Mouse (Mus musculus): ENCODE measurements around the gene Morn3.

The Morn3 gene

DNA sequence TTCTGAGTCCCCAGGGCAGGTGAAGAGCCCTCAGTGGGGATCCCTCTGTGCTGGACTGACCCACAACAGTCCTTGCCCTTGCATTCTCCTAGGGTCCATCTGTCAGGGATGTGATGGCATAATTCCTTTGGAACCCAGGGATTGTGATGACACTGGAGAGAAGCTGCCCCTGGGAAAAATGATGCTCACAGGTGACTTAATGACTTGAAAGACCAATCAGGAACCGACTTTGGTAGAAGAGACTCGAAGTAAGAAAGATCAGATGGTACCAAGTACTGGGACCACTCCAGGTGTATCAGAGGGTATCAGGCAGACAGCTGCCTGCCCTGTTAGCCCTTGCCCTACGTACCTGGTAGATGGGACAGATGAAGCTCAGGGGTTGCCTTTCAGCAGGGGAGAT, at the start of gene Morn3:
Morn3 (minus strand) TSS at position 101 of the 400 bp plus-strand sequence.
- in situ Hi-C loops (cut with MboI, MseI) = no loop called here

GRCm38 (mm10) chr5:123096299-123096698, 49.5 kb upstream of the Morn3 start:
- in situ Hi-C loops (cut with MboI, MseI) = no loop called here

DNA sequence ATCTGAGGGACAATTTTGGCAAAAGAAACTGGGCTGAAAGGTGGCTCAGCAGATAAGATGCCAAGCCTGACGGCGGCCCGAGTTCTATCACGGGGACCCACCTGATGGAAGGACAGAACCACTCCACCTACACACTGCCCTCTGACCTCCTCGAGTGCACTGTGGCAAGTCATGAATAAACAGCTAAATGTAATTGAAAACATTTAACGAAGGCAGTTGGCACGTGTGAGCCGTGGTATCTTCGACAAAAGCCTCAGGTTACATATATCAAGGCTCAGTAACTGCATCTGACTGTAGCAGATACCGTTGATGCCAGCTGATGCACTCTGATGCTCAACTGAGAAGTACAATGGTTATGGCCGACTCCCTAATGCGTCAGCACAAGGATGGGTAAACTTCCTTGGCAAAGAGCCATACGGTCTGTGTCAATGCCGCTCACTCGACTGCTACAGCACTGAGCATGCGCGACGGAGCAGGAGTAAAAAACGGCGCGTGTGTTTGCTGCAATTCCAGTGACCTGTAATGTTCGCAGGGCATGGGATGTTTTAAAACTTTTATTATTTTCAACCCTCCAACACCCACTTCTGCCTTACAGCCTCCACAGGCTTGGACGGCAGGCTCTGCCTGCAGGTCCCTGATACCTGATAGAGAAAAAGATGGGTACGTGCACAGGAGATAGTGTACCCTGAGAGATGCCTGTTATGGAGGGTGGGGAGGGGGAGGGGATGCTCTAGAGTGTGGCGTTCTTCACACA, 47.6 kb upstream of the Morn3 start:
- in situ Hi-C loops (cut with MboI, MseI) = no loop called here

GRCm38 (mm10) chr5:123093077-123093633, 46.3 kb upstream of the Morn3 start:
- in situ Hi-C loops (cut with MboI, MseI) = no loop called here

DNA sequence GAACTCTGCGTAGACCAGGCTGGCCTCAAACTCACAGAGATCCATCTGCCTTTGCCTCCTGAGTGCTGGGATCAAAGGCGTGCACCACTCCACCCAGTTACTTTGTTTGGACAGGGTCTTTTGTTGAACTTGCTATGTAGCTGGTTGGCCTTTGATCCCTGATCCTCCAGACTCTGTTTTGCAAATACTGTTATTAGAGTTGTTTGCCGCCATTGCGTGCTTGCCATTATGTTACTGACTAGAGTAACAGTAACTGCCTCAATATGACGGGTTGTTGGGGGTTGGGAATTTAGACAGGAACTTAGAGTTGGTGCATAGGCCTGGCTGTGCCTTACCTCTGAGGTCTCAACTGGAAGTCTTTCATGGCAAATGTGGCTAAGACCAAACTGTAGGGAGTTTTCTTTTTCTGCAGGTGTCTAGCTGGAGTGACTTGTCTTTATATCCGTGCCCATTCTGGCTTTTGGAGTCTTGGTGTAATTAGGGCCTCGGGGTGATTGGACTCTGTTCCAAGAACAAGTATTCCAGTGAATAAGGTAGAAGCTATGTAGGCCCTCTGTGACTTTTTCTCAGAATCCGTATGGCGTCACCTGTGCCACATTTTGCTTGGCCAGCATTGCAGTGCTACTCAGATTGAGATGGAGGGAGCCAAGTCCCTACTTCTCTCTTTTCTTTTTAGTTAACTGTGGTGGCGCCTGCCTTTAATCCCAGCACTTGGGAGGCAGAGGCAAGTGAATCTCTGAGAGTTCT, 43.9 kb upstream of the Morn3 start:
- in situ Hi-C loops (cut with MboI, MseI) = no loop called here

DNA sequence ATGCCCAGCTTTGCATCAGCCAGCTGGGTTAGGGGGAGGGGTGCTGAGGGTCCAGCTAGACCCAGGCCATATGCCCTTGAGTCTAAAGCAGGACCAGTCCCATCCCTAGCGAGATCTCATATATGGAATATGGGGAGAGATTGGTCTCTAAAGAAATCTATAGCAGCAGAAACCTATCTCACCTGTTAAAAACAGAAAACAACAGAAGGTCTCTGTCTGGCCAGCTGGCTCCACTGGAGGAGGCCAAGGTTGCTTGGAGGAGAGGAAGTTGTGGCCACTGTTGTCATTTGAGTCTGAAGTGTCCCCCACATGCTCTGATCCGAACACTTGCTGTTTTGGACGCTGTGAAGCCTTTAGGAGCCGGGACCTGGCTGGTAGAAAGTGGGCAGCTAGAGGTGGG, 42.0 kb upstream of the Morn3 start:
- in situ Hi-C loops (cut with MboI, MseI) = no loop called here

GRCm38 (mm10) chr5:123086501-123086900, 39.7 kb upstream of the Morn3 start:
- in situ Hi-C loops (cut with MboI, MseI) = no loop called here

- in situ Hi-C loops (cut with MboI, MseI) = no loop called here
Measured at GRCm38 (mm10) chr5:123083340-123084050, 36.7 kb upstream of the Morn3 start.

DNA sequence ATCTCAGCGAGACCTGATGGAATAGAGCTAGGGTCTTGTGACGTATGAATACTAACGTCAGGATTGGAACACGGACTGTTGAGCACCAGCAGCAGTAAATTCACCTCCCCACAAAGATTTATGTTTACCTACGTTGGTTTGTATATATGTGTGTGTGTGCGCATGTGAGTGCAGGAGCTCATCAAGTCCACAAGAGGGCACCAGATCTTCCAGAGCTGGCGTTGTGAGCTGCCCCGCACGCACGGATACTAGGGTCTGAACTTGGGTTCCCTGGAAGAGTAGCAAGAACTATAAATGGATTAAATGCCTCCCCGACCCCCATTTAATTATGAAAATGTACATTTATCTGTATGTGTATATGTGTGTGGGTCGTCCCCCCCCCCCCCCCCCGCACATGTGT, 33.7 kb upstream of the Morn3 start:
- in situ Hi-C loops (cut with MboI, MseI) = no loop called here

GRCm38 (mm10) chr5:123080041-123080440, 33.2 kb upstream of the Morn3 start:
- in situ Hi-C loops (cut with MboI, MseI) = no loop called here

GRCm38 (mm10) chr5:123079568-123079967, 32.8 kb upstream of the Morn3 start:
- in situ Hi-C loops (cut with MboI, MseI) = loop anchor here (5.0 kb wide), 1 partner anchor 38 kb away; no protein-coding TSS in a partner anchor

DNA sequence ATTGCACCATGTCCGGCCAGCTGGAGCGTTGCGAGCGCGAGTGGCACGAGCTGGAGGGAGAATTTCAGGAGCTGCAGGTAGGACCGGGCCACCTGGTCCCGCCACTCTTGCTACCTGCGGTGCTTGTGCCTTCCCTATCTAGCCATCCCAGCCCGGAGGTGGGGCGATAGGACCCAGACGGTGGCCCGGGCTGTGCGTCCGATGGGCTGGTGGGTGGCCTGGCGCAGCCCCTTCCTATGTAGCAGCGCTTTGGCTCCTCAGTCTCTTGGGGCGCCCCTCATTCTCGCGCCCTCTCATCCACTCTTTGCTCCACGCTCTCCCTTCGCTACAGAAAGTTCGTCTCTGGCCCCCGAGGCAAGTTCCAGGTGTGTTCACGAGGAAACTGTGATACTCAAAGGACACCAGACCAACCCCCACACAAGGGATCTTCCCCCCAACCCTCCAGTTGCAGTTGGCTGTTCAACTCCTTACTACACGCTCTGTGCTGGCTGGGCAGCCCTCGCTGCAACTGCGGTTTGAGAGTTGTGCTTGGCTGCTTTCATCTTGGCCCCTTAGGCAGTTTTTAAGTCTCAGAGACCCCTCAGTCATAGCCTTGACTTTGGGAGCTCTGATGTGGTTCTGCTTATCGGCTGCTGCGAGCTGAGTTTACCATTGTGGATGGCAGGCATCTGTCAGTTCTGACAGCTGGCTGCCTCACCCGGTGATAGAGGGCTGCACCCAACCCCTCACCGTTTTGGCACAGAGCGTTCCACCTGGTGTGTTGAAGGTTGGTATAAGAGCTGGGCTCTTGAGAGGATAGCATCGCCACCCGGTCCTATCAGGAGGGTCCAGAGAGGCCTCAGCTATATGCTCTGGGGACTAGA, 29.8 kb upstream of the Morn3 start:
- in situ Hi-C loops (cut with MboI, MseI) = loop anchor here (5.0 kb wide), 1 partner anchor 41 kb away; no protein-coding TSS in a partner anchor

- in situ Hi-C loops (cut with MboI, MseI) = loop anchor here (5.0 kb wide), 1 partner anchor 42 kb away; no protein-coding TSS in a partner anchor
Measured at GRCm38 (mm10) chr5:123075576-123076418, 29.0 kb upstream of the Morn3 start.

DNA sequence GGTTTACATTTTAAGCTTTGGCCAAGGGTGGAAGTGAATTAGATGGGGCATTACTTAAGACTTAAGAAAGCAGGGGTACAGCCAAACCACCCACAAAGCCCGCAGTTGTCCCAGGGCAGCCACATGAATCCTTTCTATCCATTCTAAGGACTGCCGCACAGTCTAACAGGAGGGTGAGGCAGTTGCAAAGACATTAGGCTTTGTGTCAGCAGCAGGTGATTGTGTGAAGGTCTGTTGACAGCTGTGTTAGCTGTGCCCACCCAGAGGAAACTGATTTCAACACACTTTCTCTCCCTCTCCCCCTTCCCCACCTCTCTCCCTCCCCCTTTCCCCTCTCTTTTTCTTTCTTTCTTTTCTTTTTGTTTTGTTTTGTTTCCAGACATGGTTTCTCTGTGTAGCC, 21.9 kb upstream of the Morn3 start:
- in situ Hi-C loops (cut with MboI, MseI) = loop anchor here (10.0 kb wide), 1 partner anchor 66 kb away; the partner anchor contains the start of gene Rhof

GRCm38 (mm10) chr5:123068115-123068514, 21.3 kb upstream of the Morn3 start, which contains the start of gene Tmem120b:
TSS of gene Tmem120b (plus strand) at chr5:123068415.
- in situ Hi-C loops (cut with MboI, MseI) = loop anchor here (10.0 kb wide), 1 partner anchor 67 kb away; the partner anchor contains the start of gene Rhof

DNA sequence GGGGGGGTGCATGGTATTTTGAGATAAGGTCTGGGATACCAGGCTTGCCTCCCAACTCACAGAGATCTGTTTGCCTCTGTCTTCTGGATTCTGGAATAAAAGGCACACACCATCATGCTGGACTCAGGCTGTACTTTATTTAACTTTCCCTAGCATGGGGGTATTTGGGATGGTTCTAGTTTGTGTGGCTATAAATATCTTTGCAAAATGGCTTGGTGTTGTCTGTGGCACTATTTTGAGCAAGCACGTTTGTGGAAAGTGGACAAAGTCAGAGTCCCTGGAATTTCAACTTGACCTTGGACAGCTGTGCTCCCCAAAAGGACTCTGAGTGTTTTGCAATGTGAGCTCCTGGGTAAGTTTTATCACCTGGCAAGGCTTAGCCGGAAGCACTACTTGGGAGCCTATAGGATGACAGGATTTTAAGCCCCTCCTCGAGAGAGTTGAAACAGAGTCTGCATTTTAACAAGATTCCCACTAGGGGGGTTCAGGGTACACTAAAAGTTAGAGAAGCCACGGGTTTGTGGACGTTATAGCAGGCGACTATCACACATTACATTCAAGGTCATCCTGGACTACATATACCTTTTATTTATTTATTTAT, 20.7 kb upstream of the Morn3 start:
- in situ Hi-C loops (cut with MboI, MseI) = loop anchor here (10.0 kb wide), 1 partner anchor 67 kb away; the partner anchor contains the start of gene Rhof

DNA sequence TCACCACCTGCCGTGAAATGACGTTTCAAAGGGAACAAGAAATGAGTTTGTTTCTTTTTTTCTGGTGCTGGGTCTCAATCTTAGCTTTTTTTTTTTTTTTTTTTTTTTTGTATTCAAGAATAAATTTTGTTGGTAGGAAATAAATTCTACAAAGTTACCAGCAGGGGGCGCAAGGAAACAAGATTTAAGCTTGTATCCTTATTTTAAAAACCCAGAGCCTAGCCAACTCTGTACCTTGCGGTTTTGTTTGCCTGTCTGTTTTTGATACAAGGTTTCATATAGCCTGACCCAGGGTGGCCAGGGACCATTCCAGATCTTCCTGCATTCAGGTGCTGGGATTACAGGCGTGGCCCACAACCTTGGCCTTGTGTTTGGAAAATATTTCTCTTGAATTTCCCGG, 17.4 kb upstream of the Morn3 start:
- in situ Hi-C loops (cut with MboI, MseI) = loop anchor here (5.0 to 10.0 kb wide), 2 partner anchors 71 to 108 kb away; partner anchors contain the start of gene Rhof

DNA sequence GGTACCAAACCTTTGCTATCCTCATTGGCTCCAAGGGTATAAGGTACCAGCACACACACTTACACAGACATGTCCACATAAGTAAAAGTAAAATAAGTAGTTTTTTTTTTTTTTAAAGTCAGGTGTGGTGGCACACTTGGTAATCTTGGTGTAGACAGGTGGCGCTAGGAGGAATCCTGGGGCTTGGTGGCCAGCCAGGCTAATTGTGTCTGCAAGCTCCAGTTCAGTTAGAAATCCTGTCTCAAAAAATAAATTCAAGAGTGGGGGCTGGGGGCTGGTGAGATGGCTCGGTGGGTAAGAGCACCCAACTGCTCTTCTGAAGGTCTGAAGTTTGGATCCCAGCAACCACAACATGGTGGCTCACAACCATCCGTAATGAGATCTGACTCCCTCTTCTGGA, 16.3 kb upstream of the Morn3 start:
- in situ Hi-C loops (cut with MboI, MseI) = loop anchor here (5.0 to 10.0 kb wide), 2 partner anchors 72 to 109 kb away; partner anchors contain the start of gene Rhof

DNA sequence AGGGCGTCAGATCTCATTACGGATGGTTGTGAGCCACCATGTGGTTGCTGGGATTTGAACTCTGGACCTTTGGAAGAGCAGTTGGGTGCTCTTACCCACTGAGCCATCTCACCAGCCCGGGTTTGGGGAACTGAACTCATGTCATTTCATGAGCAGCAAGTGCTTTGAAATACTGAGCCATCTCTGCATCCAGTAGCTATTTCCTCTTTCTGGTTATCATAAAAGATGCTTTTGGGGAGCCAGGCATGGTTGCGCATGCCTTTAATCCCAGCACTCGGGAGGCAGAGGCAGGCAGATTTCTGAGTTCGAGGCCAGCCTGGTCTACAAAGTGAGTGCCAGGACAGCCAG, 14.6 kb upstream of the Morn3 start:
- in situ Hi-C loops (cut with MboI, MseI) = loop anchor here (5.0 to 10.0 kb wide), 2 partner anchors 73 to 111 kb away; partner anchors contain the start of gene Rhof
